Comparison of ENCODE assay signal across 7 mouse cellular contexts in genomic region chr7:35080843-35081338, GRCm38 (mm10). TPM values are rescaled to one million over a fixed set of nuclear protein-coding genes. Genes with fewer than 3 reads are reported as not detected.
DNase-seq lines count a peak whose midpoint lies in the region; ATAC-seq lines count a peak whose summit lies in the region.

No protein-coding gene starts in this region.

- peak; percentile 26 for DNase-seq in ZHBTc4 (ENCODE audit: low read depth, low spot score)
- peak; percentile 10 for DNase-seq in brain, adult 2 months (ENCODE audit: low read depth, low spot score)
- DNase-seq in kidney, postnatal 4 days: peak; percentile 53 to 74
- no peak for DNase-seq in c-Kit-positive CD71-positive TER-119-positive erythroid progenitor cells, embryonic 14.5 days (ENCODE audit: low spot score)
- no peak for DNase-seq in layer of hippocampus, postnatal 14 days (ENCODE audit: low spot score in 2 of 2)

- H3K27me3 ChIP-seq in heart, embryonic 12.5 days (replicated peaks): no peaks in the 10 kb centered on the region; the same call in 1 of the 2 replicates

- no peaks in the 10 kb centered on the region for H3K9me3 ChIP-seq in heart, embryonic 12.5 days (replicated peaks)

- no peak for ATAC-seq in heart, embryonic 12.5 days (ENCODE audit: insufficient number of reproducible peaks, low FRiP score)
- peak; percentile 55 for ATAC-seq in megakaryocyte progenitor cell, adult 5-6 weeks (replicated peaks; ENCODE audit: poor library complexity)

- 28% methylated on average over 10 of the region's 10 CpGs for WGBS in heart, embryonic 12.5 days

- H3K9ac ChIP-seq in heart, embryonic 12.5 days: 0 out of 2 replicates have a peak overlapping the region, but pooled peaks have one; percentile 16

- no peak overlapping the region for H3K27ac ChIP-seq in heart, embryonic 12.5 days (ENCODE audit: poor library complexity, severe bottlenecking)

- H3K4me2 ChIP-seq in heart, embryonic 12.5 days: peak overlapping the region; percentile 46

- H3K4me1 ChIP-seq in heart, embryonic 12.5 days (replicated peaks): peaks cover 7% of the 10 kb centered on the region

- peak overlapping the region; percentile 9; the same call in 1 of the 2 replicates for H3K4me3 ChIP-seq in heart, embryonic 12.5 days

- no peaks in the 10 kb centered on the region for H3K36me3 ChIP-seq in heart, embryonic 12.5 days

RNA-seq across cellular contexts. Expression of gene Cebpg, which starts 24.5 kb away (rescaled TPM):
- 23.6 and 26.3 TPM in 2 replicates for polyA plus RNA-seq in heart, embryonic 12.5 days (2016; fragmentation: Nextera tagmentation; extraction: Ambion mirVana)
- total RNA-seq in megakaryocyte progenitor cell, adult 5-6 weeks (2015): 16.7 and 17.1 TPM in 2 replicates
- 29.8 and 34.6 TPM in 2 replicates for total RNA-seq in megakaryocyte progenitor cell, adult 5-6 weeks (2017)
- 10 to 100 TPM; 27.0 to 28.5 TPM for total RNA-seq in layer of hippocampus, postnatal 14 days (2021)

RNA-seq across cellular contexts. Expression of gene Cebpa, which starts 38.2 kb away (rescaled TPM):
- polyA plus RNA-seq in heart, embryonic 12.5 days (2016; fragmentation: Nextera tagmentation; extraction: Ambion mirVana): 0.64 and 0.92 TPM in 2 replicates
- total RNA-seq in megakaryocyte progenitor cell, adult 5-6 weeks (2015): 70.5 and 75.2 TPM in 2 replicates
- total RNA-seq in megakaryocyte progenitor cell, adult 5-6 weeks (2017): 27.2 and 29.0 TPM in 2 replicates
- 10 to 100 TPM; 16.4 to 16.9 TPM for total RNA-seq in layer of hippocampus, postnatal 14 days (2021)

Comparison
In these comparisons a context has a peak if more than half of its experiments do, and no peak if none do; other contexts are left out.
1. DNase-seq: peak in ZHBTc4 (single experiment), brain, adult 2 months (single experiment) and kidney, postnatal 4 days (2 of 2); none in c-Kit-positive CD71-positive TER-119-positive erythroid progenitor cells, embryonic 14.5 days (single experiment) and layer of hippocampus, postnatal 14 days (0 of 2).